Mouse (Mus musculus) retina, embryonic 14.5 days (tissue): ENCODE measurements around the gene Kri1.
"Not testable (repeated sequence)": the region's sequence is repeated elsewhere in the genome, so short reads cannot be mapped to it uniquely, and the experiment has no call there.

Experiments
- DNase-seq: peaks from one replicate; pipeline ENCODE4 v3.0.0-alpha.2; 2015; ENCODE audit warnings: low spot score

The Kri1 gene

GRCm38 (mm10) chr9:21274336-21274735 lies 13.4 kb downstream of the Kri1 start:
- no peak for DNase-seq

GRCm38 (mm10) chr9:21273520-21274228 lies 14.1 kb downstream of the Kri1 start:
- DNase-seq, result no peak

- no peak for DNase-seq
These were observed 14.7 kb downstream of the Kri1 start for GRCm38 (mm10) chr9:21273094-21273493.

- DNase-seq, result no peak
These were observed 15.4 kb downstream of the Kri1 start for GRCm38 (mm10) chr9:21272391-21272790.

GRCm38 (mm10) chr9:21269590-21269989 lies 18.2 kb downstream of the Kri1 start:
- DNase-seq, result not testable (repeated sequence)

- no peak for DNase-seq
These were observed 19.5 kb downstream of the Kri1 start for GRCm38 (mm10) chr9:21268305-21268704.

GRCm38 (mm10) chr9:21266889-21267288 lies 20.9 kb downstream of the Kri1 start:
- no peak for DNase-seq

- no peak for DNase-seq
These were observed 22.2 kb downstream of the Kri1 start for GRCm38 (mm10) chr9:21265611-21266010.

GRCm38 (mm10) chr9:21265000-21265561 lies 22.7 kb downstream of the Kri1 start, which contains the start of gene Atg4d:
TSS of gene Atg4d (plus strand) at chr9:21265293.
- DNase-seq, result peak; percentile 100

- no peak for DNase-seq
These were observed 23.3 kb downstream of the Kri1 start for GRCm38 (mm10) chr9:21264272-21264999.

- no peak for DNase-seq
These were observed 25.9 kb downstream of the Kri1 start for GRCm38 (mm10) chr9:21261831-21262230.

GRCm38 (mm10) chr9:21260491-21261040 lies 27.2 kb downstream of the Kri1 start:
- DNase-seq, result no peak

- DNase-seq, result not testable (repeated sequence)
These were observed 31.4 kb downstream of the Kri1 start for GRCm38 (mm10) chr9:21256349-21256748.

GRCm38 (mm10) chr9:21254690-21255089 lies 33.1 kb downstream of the Kri1 start:
- DNase-seq, result no peak

- peak; percentile 69 for DNase-seq
These were observed 36.5 kb downstream of the Kri1 start for GRCm38 (mm10) chr9:21251116-21251735.

GRCm38 (mm10) chr9:21250509-21250908 lies 37.3 kb downstream of the Kri1 start:
- DNase-seq, result no peak

- peak; percentile 21 for DNase-seq
These were observed 37.9 kb downstream of the Kri1 start for GRCm38 (mm10) chr9:21249629-21250508.

- DNase-seq, result peak; percentile 32
These were observed 39.4 kb downstream of the Kri1 start, which contains the start of gene S1pr5 for GRCm38 (mm10) chr9:21248326-21248725. TSS of gene S1pr5 (minus strand) at chr9:21248443.

- no peak for DNase-seq
These were observed 41.4 kb downstream of the Kri1 start for GRCm38 (mm10) chr9:21246342-21246741.

- no peak for DNase-seq
These were observed 42.7 kb downstream of the Kri1 start for GRCm38 (mm10) chr9:21245113-21245487.

- peak; percentile 50 for DNase-seq
These were observed 43.2 kb downstream of the Kri1 start for GRCm38 (mm10) chr9:21244428-21245112.
